Mouse (Mus musculus) midbrain, postnatal 0 days (tissue): ENCODE data around the gene Fam174b. TPM values are rescaled to one million over a fixed set of nuclear protein-coding genes. Genes with fewer than 3 reads are reported as not detected.

Experiments used
- ATAC-seq: fragments of 200-750 bp; cut with Nextera tagmentation; 2 replicates; pipeline ENCODE4 v1.8.0; 2017; ENCODE audit warnings: moderate number of reproducible peaks, mild to moderate bottlenecking, moderate TSS enrichment, moderate library complexity; ENCODE audit not compliant: low FRiP score
- DNase-seq: peaks from one replicate; pipeline ENCODE4 v3.0.0-alpha.2; 2015; ENCODE audit warnings: low spot score
- H3K27ac ChIP-seq: fragments of 300-500 bp; sonication (generic); 2 replicates; pipeline ENCODE4 v1.5.1; 2014; ENCODE audit warnings: low read depth, mild to moderate bottlenecking, low read length, mixed read lengths
- H3K27me3 ChIP-seq: fragments of 300-500 bp; sonication (generic); 2 replicates; pipeline ENCODE4 v1.6.1; 2014; ENCODE audit warnings: low read length, control low read depth, mixed read lengths; ENCODE audit not compliant: insufficient read depth
- H3K36me3 ChIP-seq: fragments of 300-500 bp; sonication (generic); 2 replicates; pipeline ENCODE4 v1.6.1; 2014; ENCODE audit warnings: low read length, control low read depth, mixed read lengths; ENCODE audit not compliant: insufficient read depth
- H3K4me1 ChIP-seq: fragments of 300-500 bp; sonication (generic); 2 replicates; pipeline ENCODE4 v1.6.1; 2014; ENCODE audit warnings: mild to moderate bottlenecking, control low read depth, antibody characterized with exemption, low read length, mixed read lengths; ENCODE audit not compliant: insufficient read depth
- H3K4me2 ChIP-seq: fragments of 300-500 bp; sonication (generic); 2 replicates; pipeline ENCODE4 v1.6.1; 2014; ENCODE audit warnings: low read depth, mild to moderate bottlenecking, low read length, mixed read lengths; ENCODE audit not compliant: poor library complexity, severe bottlenecking
- H3K4me3 ChIP-seq: fragments of 300-500 bp; sonication (generic); 2 replicates; pipeline ENCODE4 v1.5.1; 2014; ENCODE audit warnings: low read depth, mild to moderate bottlenecking, low read length, moderate library complexity
- H3K9ac ChIP-seq: fragments of 300-500 bp; sonication (generic); replicated peaks from 2 replicates; pipeline ENCODE4 v1.6.1; 2014; ENCODE audit warnings: mild to moderate bottlenecking, low read length, moderate library complexity, mixed read lengths; ENCODE audit not compliant: poor library complexity, severe bottlenecking
- H3K9me3 ChIP-seq: fragments of 300-500 bp; sonication (generic); 2 replicates; pipeline ENCODE4 v1.6.1; 2016; ENCODE audit warnings: low read length, control low read depth
- CTCF ChIP-seq: IDR thresholded peaks from 2 replicates; pipeline ENCODE4 v1.5.1; 2016; ENCODE audit warnings: antibody characterized with exemption, mild to moderate bottlenecking
- whole genome bisulfite sequencing: fragments of 180-500 bp; shearing (Covaris S2); extraction: QIAGEN DNeasy Blood & Tissue Kit; methylation state at CpG from one replicate; pipeline ENCODE4 v1.1.7; 2014; 5-methylcytosine and 5-hydroxymethylcytosine counted together
- polyA plus RNA-seq: library from polyadenylated mRNA; unstranded; fragments of >200 nt; fragmentation: Nextera tagmentation; extraction: Ambion mirVana; gene quantifications from 2 replicates; pipeline ENCODE4 v1.2.1, GENCODE M21; 2015
- total RNA-seq: library from RNA; depleted of rRNA; stranded (reverse); fragments of >200 nt; gene quantifications from 2 replicates; pipeline ENCODE4 v1.2.3, GENCODE M21; 2014; rRNA removed

Gene Fam174b
- 27.7 and 36.2 TPM in 2 replicates for total RNA-seq
- polyA plus RNA-seq: 27.2 and 28.9 TPM in 2 replicates

- Histone ChIP-seq H3K9ac (peak within 1 kb of the TSS; percentile 87), H3K36me3 (no peaks in the 10 kb centered on the region), H3K27ac (peak within 1 kb of the TSS; percentile 92), H3K27me3 (no peaks in the 10 kb centered on the region), H3K4me2 (peak within 1 kb of the TSS; percentile 91), H3K9me3 (no peaks in the 10 kb centered on the region), H3K4me1 (0 out of 2 replicates have a peak, but pooled peaks cover 2% of the 10 kb centered on the region), H3K4me3 (peak within 1 kb of the TSS; percentile 73)
- DNase-seq (peak; percentile 85), ATAC-seq (peak; percentile 83)
- TF ChIP-seq CTCF: no peak
- under 1% methylated on average over 81 of the region's 94 CpGs for WGBS
These were observed at the start of gene Fam174b for GRCm38 (mm10) chr7:73740111-73741035. Fam174b (plus strand) TSS chr7:73740302.

- H3K9me3 ChIP-seq: no peaks in the 10 kb centered on the region
- no peak for DNase-seq
- no peaks in the 10 kb centered on the region for H3K27me3 ChIP-seq
- TF ChIP-seq CTCF: no peak
- no peak for ATAC-seq
- no peak overlapping the region for H3K27ac ChIP-seq
- H3K4me3 ChIP-seq: no peak overlapping the region
- no peaks in the 10 kb centered on the region for H3K4me1 ChIP-seq
- no peaks in the 10 kb centered on the region for H3K36me3 ChIP-seq
- H3K4me2 ChIP-seq: no peak overlapping the region
- no peak overlapping the region for H3K9ac ChIP-seq
- 84% methylated on average over 3 of the region's 3 CpGs for WGBS
These were observed 43.0 kb upstream of the Fam174b start for GRCm38 (mm10) chr7:73697092-73697491.

GRCm38 (mm10) chr7:73704305-73704704 lies 35.8 kb upstream of the Fam174b start:
- Histone ChIP-seq H3K4me2 (no peak overlapping the region), H3K4me3 (no peak overlapping the region), H3K36me3 (no peaks in the 10 kb centered on the region), H3K4me1 (no peaks in the 10 kb centered on the region), H3K27me3 (no peaks in the 10 kb centered on the region), H3K9me3 (no peaks in the 10 kb centered on the region), H3K27ac (no peak overlapping the region), H3K9ac (no peak overlapping the region)
- no peak for DNase-seq
- TF ChIP-seq CTCF: no peak
- no peak for ATAC-seq

GRCm38 (mm10) chr7:73713506-73713905 lies 26.6 kb upstream of the Fam174b start:
- H3K4me2 ChIP-seq: no peak overlapping the region

GRCm38 (mm10) chr7:73715928-73716749 lies 24.0 kb upstream of the Fam174b start:
- no peak overlapping the region for H3K4me3 ChIP-seq
- peak; percentile 77 for ATAC-seq
- 45% methylated on average over 15 of the region's 15 CpGs for WGBS

More at GRCm38 (mm10) chr7:73713506-73713905, 26.6 kb upstream of the Fam174b start:
- Histone ChIP-seq H3K27me3 (no peaks in the 10 kb centered on the region), H3K27ac (no peak overlapping the region), H3K36me3 (no peaks in the 10 kb centered on the region), H3K4me3 (no peak overlapping the region), H3K9me3 (no peaks in the 10 kb centered on the region), H3K4me1 (no peaks in the 10 kb centered on the region), H3K9ac (no peak overlapping the region)
- ATAC-seq: no peak
- TF ChIP-seq CTCF: no peak
- no peak for DNase-seq
- 89% methylated on average over 8 of the region's 8 CpGs for WGBS

More at GRCm38 (mm10) chr7:73715928-73716749, 24.0 kb upstream of the Fam174b start:
- Histone ChIP-seq H3K4me1 (no peaks in the 10 kb centered on the region), H3K36me3 (no peaks in the 10 kb centered on the region), H3K27me3 (no peaks in the 10 kb centered on the region), H3K9ac (no peak overlapping the region), H3K27ac (no peak overlapping the region), H3K4me2 (no peak overlapping the region), H3K9me3 (no peaks in the 10 kb centered on the region)
- DNase-seq: peak; percentile 91
- TF ChIP-seq CTCF: no peak
